Mouse (Mus musculus) intestine, embryonic 15.5 days (tissue): Measurements from ENCODE around the gene Cttn. TPM values are rescaled to one million over a fixed set of nuclear protein-coding genes. Genes with fewer than 3 reads are reported as not detected.
A peak's percentile ranks its signal among the peaks of the same experiment; 100 is the strongest.

Source experiments
- ATAC-seq: fragments of 200-750 bp; cut with Nextera tagmentation; 2 replicates; pipeline ENCODE4 v1.8.0; 2017; ENCODE audit warnings: moderate TSS enrichment, moderate library complexity
- H3K27ac ChIP-seq: fragments of 300-500 bp; sonication (generic); 2 replicates; pipeline ENCODE4 v1.5.1; 2015; ENCODE audit warnings: mild to moderate bottlenecking, inconsistent platforms
- H3K27me3 ChIP-seq: fragments of 300-500 bp; sonication (generic); replicated peaks from 2 replicates; pipeline ENCODE4 v1.6.1; 2015; ENCODE audit warnings: inconsistent platforms
- H3K36me3 ChIP-seq: fragments of 300-500 bp; sonication (generic); 2 replicates; pipeline ENCODE4 v1.6.1; 2015; ENCODE audit warnings: inconsistent platforms
- H3K4me1 ChIP-seq: fragments of 300-500 bp; sonication (generic); replicated peaks from 2 replicates; pipeline ENCODE4 v1.6.1; 2015; ENCODE audit warnings: inconsistent platforms
- H3K4me2 ChIP-seq: fragments of 300-500 bp; sonication (generic); replicated peaks from 2 replicates; pipeline ENCODE4 v1.6.1; 2015; ENCODE audit warnings: mild to moderate bottlenecking, inconsistent platforms
- H3K4me3 ChIP-seq: fragments of 300-500 bp; sonication (generic); replicated peaks from 2 replicates; pipeline ENCODE4 v1.5.1; 2015; ENCODE audit warnings: inconsistent platforms
- H3K9ac ChIP-seq: fragments of 300-500 bp; sonication (generic); 2 replicates; pipeline ENCODE4 v1.6.1; 2015; ENCODE audit warnings: inconsistent platforms
- H3K9me3 ChIP-seq: fragments of 300-500 bp; sonication (generic); 2 replicates; pipeline ENCODE4 v1.6.1; 2016; ENCODE audit warnings: inconsistent platforms
- WGBS: fragments of 180-500 bp; shearing (Covaris S2); methylation state at CpG from one replicate; pipeline ENCODE4 v1.1.7; 2015; 5-methylcytosine and 5-hydroxymethylcytosine counted together
- polyA plus RNA-seq: library from polyadenylated mRNA; unstranded; fragments of >200 nt; fragmentation: Nextera tagmentation; extraction: Ambion mirVana; gene quantifications from 2 replicates; pipeline ENCODE4 v1.2.1, GENCODE M21; 2015

Cttn gene
- polyA plus RNA-seq, 1 experiment from 2014 or later = 139 TPM

- Histone ChIP-seq H3K36me3 (peaks cover 2% of the 10 kb centered on the region; the same call in 1 of the 2 replicates), H3K27ac (no peak overlapping the region), H3K27me3 (no peaks in the 10 kb centered on the region), H3K4me2 (no peak overlapping the region), H3K9ac (no peak overlapping the region), H3K4me3 (no peak overlapping the region), H3K4me1 (peaks cover 12% of the 10 kb centered on the region), H3K9me3 (no peaks in the 10 kb centered on the region)
- no peak for ATAC-seq
- 47% methylated on average over 4 of the region's 4 CpGs for WGBS
These were observed 2.7 kb upstream of the Cttn start for GRCm38 (mm10) chr7:144473486-144473885.

- H3K27ac ChIP-seq = no peak overlapping the region
- peaks cover 17% of the 10 kb centered on the region for H3K4me1 ChIP-seq
- peak overlapping the region; percentile 82 for H3K4me3 ChIP-seq
- no peaks in the 10 kb centered on the region for H3K27me3 ChIP-seq
- WGBS = 65% methylated on average over 2 of the region's 2 CpGs
- no peak for ATAC-seq
- peak overlapping the region; percentile 79 for H3K4me2 ChIP-seq
- H3K9ac ChIP-seq = peak overlapping the region; percentile 90
- H3K9me3 ChIP-seq = no peaks in the 10 kb centered on the region
- no peaks in the 10 kb centered on the region for H3K36me3 ChIP-seq
These were observed 294 bp upstream of the Cttn start for GRCm38 (mm10) chr7:144471103-144471502.

GRCm38 (mm10) chr7:144469908-144470544 lies 783 bp downstream of the Cttn start:
- H3K27ac ChIP-seq = peak overlapping the region; percentile 79
- no peaks in the 10 kb centered on the region for H3K27me3 ChIP-seq
- H3K9me3 ChIP-seq = no peaks in the 10 kb centered on the region
- H3K4me2 ChIP-seq = peak overlapping the region; percentile 79
- peaks cover 7% of the 10 kb centered on the region; the same call in 1 of the 2 replicates for H3K36me3 ChIP-seq
- H3K9ac ChIP-seq = peak overlapping the region; percentile 90
- H3K4me3 ChIP-seq = peak overlapping the region; percentile 82
- peaks cover 17% of the 10 kb centered on the region for H3K4me1 ChIP-seq
- ATAC-seq = peak; percentile 40
- 2% methylated on average over 31 of the region's 31 CpGs for WGBS

DNA sequence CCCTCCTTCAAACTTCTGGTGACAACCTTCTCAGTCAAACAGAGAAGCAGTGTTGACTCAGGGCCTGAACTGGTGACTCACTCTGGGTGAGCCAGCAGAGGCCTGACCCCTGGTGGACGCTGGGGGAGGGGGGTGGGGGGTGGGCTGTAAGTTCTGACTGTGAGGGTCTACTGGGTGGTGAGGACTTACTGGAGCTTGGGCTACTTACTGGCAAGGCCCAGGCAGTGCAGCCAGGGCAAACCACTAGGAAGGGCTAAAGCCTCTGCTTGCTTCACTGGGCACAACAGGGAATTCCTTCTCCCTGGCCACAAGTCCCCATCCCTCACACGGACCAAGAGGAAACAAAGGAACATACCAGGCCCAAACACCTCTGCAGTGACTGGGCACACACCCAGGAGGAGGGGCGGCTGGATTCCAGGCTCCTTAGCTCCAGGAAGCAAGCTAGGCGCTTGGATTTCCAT lies 1.6 kb downstream of the Cttn start:
- Histone ChIP-seq H3K9ac (peak overlapping the region; percentile 90), H3K27ac (peak overlapping the region; percentile 79), H3K4me2 (peak overlapping the region; percentile 79), H3K4me1 (peaks cover 17% of the 10 kb centered on the region), H3K27me3 (no peaks in the 10 kb centered on the region), H3K9me3 (no peaks in the 10 kb centered on the region), H3K36me3 (peaks cover 14% of the 10 kb centered on the region), H3K4me3 (peak overlapping the region; percentile 82)
- ATAC-seq = peak; percentile 24; the same call in 1 of the 2 replicates
- WGBS = 19% methylated on average over 4 of the region's 4 CpGs

- 0 out of 2 replicates have a peak, but pooled peaks have one; percentile 1 for ATAC-seq
These were observed 2.1 kb downstream of the Cttn start for GRCm38 (mm10) chr7:144468741-144469140.

DNA sequence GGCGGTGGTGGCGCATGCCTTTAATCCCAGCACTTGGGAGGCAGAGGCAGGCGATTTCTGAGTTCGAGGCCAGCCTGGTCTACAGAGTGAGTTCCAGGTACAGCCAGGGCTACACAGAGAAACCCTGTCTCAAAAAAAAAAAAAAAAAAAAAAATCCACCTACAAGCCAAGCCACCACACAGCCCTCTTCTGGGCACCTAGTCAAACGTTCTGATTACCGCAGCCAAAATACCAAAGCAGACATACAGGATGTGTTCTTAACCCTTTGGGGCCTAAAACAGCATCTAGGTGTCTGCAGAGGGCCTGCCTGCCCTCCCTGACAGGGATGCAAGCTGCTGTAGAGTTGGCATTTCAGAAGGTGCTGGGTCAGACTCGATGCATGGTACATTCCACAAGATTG lies 8.2 kb downstream of the Cttn start:
- WGBS = 83% methylated on average over 7 of the region's 7 CpGs
- Histone ChIP-seq H3K4me3 (no peak overlapping the region), H3K9me3 (no peaks in the 10 kb centered on the region), H3K9ac (no peak overlapping the region), H3K27ac (no peak overlapping the region), H3K4me2 (no peak overlapping the region), H3K4me1 (no peaks in the 10 kb centered on the region), H3K36me3 (peaks cover 64% of the 10 kb centered on the region), H3K27me3 (no peaks in the 10 kb centered on the region)
- no peak for ATAC-seq

More at GRCm38 (mm10) chr7:144468741-144469140, 2.1 kb downstream of the Cttn start:
- Histone ChIP-seq H3K4me3 (peak overlapping the region; percentile 82; the same call in 1 of the 2 replicates), H3K27me3 (no peaks in the 10 kb centered on the region), H3K9me3 (no peaks in the 10 kb centered on the region), H3K4me1 (peaks cover 17% of the 10 kb centered on the region), H3K27ac (no peak overlapping the region), H3K9ac (peak overlapping the region; percentile 90; the same call in 1 of the 2 replicates), H3K4me2 (peak overlapping the region; percentile 79), H3K36me3 (peaks cover 16% of the 10 kb centered on the region)
- whole genome bisulfite sequencing = 63% methylated on average over 5 of the region's 5 CpGs

GRCm38 (mm10) chr7:144461246-144461902 lies 9.4 kb downstream of the Cttn start:
- ATAC-seq = no peak
- 92% methylated on average over 6 of the region's 6 CpGs for WGBS
- Histone ChIP-seq H3K27me3 (no peaks in the 10 kb centered on the region), H3K36me3 (peaks cover 76% of the 10 kb centered on the region), H3K27ac (no peak overlapping the region), H3K4me3 (no peak overlapping the region), H3K4me2 (no peak overlapping the region), H3K9ac (no peak overlapping the region), H3K4me1 (no peaks in the 10 kb centered on the region), H3K9me3 (no peaks in the 10 kb centered on the region)

DNA sequence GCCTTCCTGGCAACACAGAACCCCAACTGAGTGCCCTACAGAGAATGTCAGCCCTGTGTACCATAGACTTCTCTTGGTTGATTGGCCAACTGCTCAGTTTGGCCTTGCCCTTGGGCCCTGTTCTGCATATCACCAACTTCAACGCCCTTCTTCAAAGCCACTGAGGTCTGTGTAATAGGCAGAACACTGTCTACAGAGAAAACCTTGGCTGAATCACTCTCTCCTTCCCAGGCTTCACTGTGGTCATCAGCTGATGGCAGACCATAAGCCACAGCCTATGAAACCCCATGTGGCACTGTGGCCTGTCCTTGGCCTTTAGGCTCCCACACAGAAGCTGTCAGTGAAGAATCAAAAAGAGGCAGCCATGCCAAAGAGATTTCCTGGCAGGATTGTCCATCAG lies 11.9 kb downstream of the Cttn start:
- Histone ChIP-seq H3K27ac (no peak overlapping the region), H3K4me3 (no peak overlapping the region), H3K27me3 (no peaks in the 10 kb centered on the region), H3K9ac (no peak overlapping the region), H3K4me1 (no peaks in the 10 kb centered on the region), H3K4me2 (no peak overlapping the region), H3K36me3 (peaks cover 86% of the 10 kb centered on the region), H3K9me3 (no peaks in the 10 kb centered on the region)
- 94% methylated on average over 1 of the region's 1 CpGs for WGBS
- no peak for ATAC-seq

- no peak overlapping the region for H3K9ac ChIP-seq
- no peak overlapping the region for H3K4me2 ChIP-seq
- H3K4me3 ChIP-seq = no peak overlapping the region
- H3K27ac ChIP-seq = no peak overlapping the region
- no peaks in the 10 kb centered on the region for H3K27me3 ChIP-seq
- WGBS = 90% methylated on average over 9 of the region's 9 CpGs
- ATAC-seq = no peak
- no peaks in the 10 kb centered on the region for H3K4me1 ChIP-seq
- H3K9me3 ChIP-seq = no peaks in the 10 kb centered on the region
- peaks cover 65% of the 10 kb centered on the region for H3K36me3 ChIP-seq
These were observed 20.1 kb downstream of the Cttn start for GRCm38 (mm10) chr7:144450661-144451060.

DNA sequence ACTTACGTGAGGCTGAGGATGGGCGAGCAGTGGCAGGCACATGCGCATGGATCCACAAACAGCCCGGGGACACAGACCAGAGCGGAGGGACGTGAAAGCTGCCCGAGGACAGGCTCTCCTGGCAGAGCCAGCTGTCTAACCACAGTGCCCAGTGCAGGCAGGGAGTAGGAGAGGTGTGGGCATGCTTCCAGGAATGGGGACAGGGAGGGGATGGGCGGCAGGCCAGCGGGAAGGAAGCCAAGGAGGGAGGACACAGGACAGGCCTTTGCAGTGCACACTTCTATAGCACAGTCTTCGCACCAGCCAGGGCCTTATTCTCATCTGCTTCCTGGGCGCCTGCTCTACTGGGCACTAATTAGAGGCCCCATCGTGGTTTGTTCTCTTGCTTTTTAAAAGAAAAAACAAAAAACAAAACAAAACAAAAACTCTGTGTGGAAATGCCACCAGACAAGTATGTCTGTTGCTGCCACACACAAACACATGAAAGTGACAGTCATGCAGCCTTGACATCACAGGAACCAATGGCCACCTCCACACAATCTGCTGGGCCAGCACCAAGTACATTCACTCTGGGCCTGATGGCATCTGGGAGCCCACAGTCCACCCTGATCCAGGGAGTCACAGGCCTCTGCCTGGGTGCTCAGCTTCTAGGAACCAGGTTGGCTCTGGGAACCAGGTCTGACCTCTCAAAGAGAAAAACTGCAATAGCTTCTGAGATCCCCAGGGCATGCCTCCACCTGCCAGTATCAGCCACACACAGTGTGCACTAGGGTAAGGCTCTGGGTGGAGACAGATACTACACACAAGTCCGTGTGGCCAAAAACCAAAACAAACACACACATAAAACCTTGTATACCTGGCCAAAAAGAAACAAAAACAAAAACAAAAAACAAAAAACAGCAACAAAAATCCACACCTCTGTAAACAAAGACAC lies 20.9 kb downstream of the Cttn start:
- Histone ChIP-seq H3K27me3 (no peaks in the 10 kb centered on the region), H3K9ac (no peak overlapping the region), H3K4me2 (no peak overlapping the region), H3K9me3 (no peaks in the 10 kb centered on the region), H3K4me3 (no peak overlapping the region), H3K36me3 (peaks cover 65% of the 10 kb centered on the region), H3K27ac (no peak overlapping the region), H3K4me1 (no peaks in the 10 kb centered on the region)
- 95% methylated on average over 13 of the region's 13 CpGs for WGBS
- no peak for ATAC-seq

- ATAC-seq = no peak
- Histone ChIP-seq H3K4me3 (no peak overlapping the region), H3K27me3 (no peaks in the 10 kb centered on the region), H3K4me1 (no peaks in the 10 kb centered on the region), H3K27ac (no peak overlapping the region), H3K36me3 (peaks cover 52% of the 10 kb centered on the region), H3K9ac (no peak overlapping the region), H3K4me2 (no peak overlapping the region), H3K9me3 (no peaks in the 10 kb centered on the region)
- WGBS = 85% methylated on average over 1 of the region's 1 CpGs
These were observed 22.6 kb downstream of the Cttn start for GRCm38 (mm10) chr7:144448186-144448585.

- ATAC-seq = no peak
- no peak overlapping the region for H3K4me3 ChIP-seq
- no peak overlapping the region for H3K4me2 ChIP-seq
- peaks cover 44% of the 10 kb centered on the region for H3K36me3 ChIP-seq
- no peaks in the 10 kb centered on the region for H3K4me1 ChIP-seq
- WGBS = 94% methylated on average over 3 of the region's 3 CpGs
- H3K9me3 ChIP-seq = no peaks in the 10 kb centered on the region
- no peak overlapping the region for H3K9ac ChIP-seq
- H3K27me3 ChIP-seq = no peaks in the 10 kb centered on the region
- no peak overlapping the region for H3K27ac ChIP-seq
These were observed 23.7 kb downstream of the Cttn start for GRCm38 (mm10) chr7:144447146-144447545.
